Mouse (Mus musculus) brown adipose tissue, adult 24 weeks (tissue): ENCODE measurements around the gene Ccar1. TPM values are rescaled to one million over a fixed set of nuclear protein-coding genes. Genes with fewer than 3 reads are reported as not detected.

Experiments
- polyA plus RNA-seq: library from polyadenylated mRNA; stranded (reverse); fragments of >200 nt; gene quantifications from 2 replicates; pipeline ENCODE4 v1.2.4, GENCODE M21; 2012; ENCODE audit not compliant: missing spikeins, insufficient read depth, insufficient read length

Gene Ccar1
- polyA plus RNA-seq, 1 experiment = 17.6 TPM

Other genes starting within 250 kb of the Ccar1 start
- 23.4 and 26.4 TPM in 2 replicates for gene Kif1bp, start 213.8 kb downstream of the Ccar1 start, polyA plus RNA-seq
- gene Ddx21, start 190.0 kb downstream of the Ccar1 start, polyA plus RNA-seq = 18.9 TPM in 2 replicates
- gene Ddx50, start 141.1 kb downstream of the Ccar1 start, polyA plus RNA-seq = 79.1 and 95.4 TPM in 2 replicates
- 1.1 TPM in 1 of 2 replicates, not detected in the other for gene Stox1, start 66.2 kb downstream of the Ccar1 start, polyA plus RNA-seq
- 0.12 and 0.50 TPM in 2 replicates for gene Tet1, start 116.7 kb upstream of the Ccar1 start, polyA plus RNA-seq
- gene Slc25a16, start 128.3 kb upstream of the Ccar1 start, polyA plus RNA-seq = 38.1 and 43.0 TPM in 2 replicates
- 0.28 and 0.88 TPM in 2 replicates for gene Dna2, start 154.7 kb upstream of the Ccar1 start, polyA plus RNA-seq
- gene Rufy2, start 187.9 kb upstream of the Ccar1 start, polyA plus RNA-seq = 4.2 and 7.5 TPM in 2 replicates
- gene Hnrnph3, start 231.9 kb upstream of the Ccar1 start, polyA plus RNA-seq = 30.0 and 45.4 TPM in 2 replicates
- 0.58 and 1.9 TPM in 2 replicates for gene Pbld2, start 232.0 kb upstream of the Ccar1 start, polyA plus RNA-seq